ENCODE assay signal across 8 mouse cellular contexts in the genomic region with DNA sequence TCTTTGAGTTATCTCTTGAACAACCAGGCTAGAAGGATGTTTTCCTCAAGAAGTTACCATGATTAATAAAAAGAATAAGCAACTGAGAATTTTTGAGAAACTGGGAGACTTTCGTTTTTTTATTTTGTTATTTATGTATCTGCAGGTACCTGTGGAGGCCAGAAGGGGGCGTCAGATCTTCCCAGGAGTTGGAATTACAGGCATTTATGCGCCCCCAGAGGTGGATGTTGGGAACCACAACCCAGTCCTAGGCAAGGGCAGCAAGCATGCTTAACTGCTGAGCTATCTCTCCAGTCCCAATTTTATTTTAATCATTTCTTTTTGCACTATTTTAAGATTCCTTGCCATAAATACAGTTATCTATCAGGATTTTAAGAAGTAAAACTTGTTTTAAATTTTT.
DNase-seq lines count a peak whose midpoint lies in the region; ATAC-seq and TF ChIP-seq lines count a peak whose summit lies in the region.

No protein-coding gene starts in this region.

- TF ChIP-seq CTCF in heart, postnatal 0 days (IDR thresholded peaks at IDR 0.05; ENCODE audit: low read depth) = peak; percentile 60
- peak; percentile 81 for TF ChIP-seq CTCF in lung, postnatal 0 days (IDR thresholded peaks at IDR 0.05)

- DNase-seq in heart, postnatal 0 days (ENCODE audit: low spot score) = no peak
- no peak for DNase-seq in heart, postnatal 25 days (ENCODE audit: low spot score)
- peak; percentile 2 for DNase-seq in right cerebral cortex, adult 18-20 months
- DNase-seq in right cerebral cortex, postnatal 36 days (ENCODE audit: low spot score in 2 of 2) = no peak
- DNase-seq in embryo, embryonic 10.5 days (ENCODE audit: low spot score) = peak; percentile 70
- peak; percentile 42 for DNase-seq in lung, postnatal 0 days (ENCODE audit: low spot score)
- no peak for DNase-seq in adipocyte (ENCODE audit: low spot score)

- no peak overlapping the region for H3K9ac ChIP-seq in heart, postnatal 0 days (replicated peaks; ENCODE audit: low read depth, low read length)
- no peak overlapping the region for H3K9ac ChIP-seq in lung, postnatal 0 days (replicated peaks; ENCODE audit: low read depth)
- no peak overlapping the region for H3K9ac ChIP-seq in midbrain, embryonic 15.5 days

- H3K27ac ChIP-seq in heart, postnatal 0 days (ENCODE audit: low read depth) = no peak overlapping the region
- H3K27ac ChIP-seq in lung, postnatal 0 days (ENCODE audit: low read length) = no peak overlapping the region
- no peak overlapping the region for H3K27ac ChIP-seq in midbrain, embryonic 15.5 days

- ATAC-seq in heart, postnatal 0 days (ENCODE audit: insufficient read depth, low read depth) = no peak
- ATAC-seq in lung, postnatal 0 days = no peak
- ATAC-seq in midbrain, embryonic 15.5 days (replicated peaks) = no peak

- H3K4me3 ChIP-seq in heart, postnatal 0 days (ENCODE audit: low read depth, low read length) = no peak overlapping the region
- no peak overlapping the region for H3K4me3 ChIP-seq in lung, postnatal 0 days (ENCODE audit: low read depth, low read length)
- H3K4me3 ChIP-seq in midbrain, embryonic 15.5 days = no peak overlapping the region

- no peak for TF ChIP-seq EP300 in heart, postnatal 0 days (IDR thresholded peaks at IDR 0.05; ENCODE audit: low read depth)
- no peak for TF ChIP-seq EP300 in lung, postnatal 0 days (IDR thresholded peaks at IDR 0.05)

- H3K36me3 ChIP-seq in heart, postnatal 0 days (replicated peaks; ENCODE audit: control insufficient read depth, insufficient read depth, low read length) = no peaks in the 10 kb centered on the region
- H3K36me3 ChIP-seq in lung, postnatal 0 days (ENCODE audit: insufficient read depth, low read length) = no peaks in the 10 kb centered on the region
- H3K36me3 ChIP-seq in midbrain, embryonic 15.5 days (replicated peaks) = no peaks in the 10 kb centered on the region

- H3K4me1 ChIP-seq in heart, postnatal 0 days (ENCODE audit: control insufficient read depth, insufficient read depth) = no peaks in the 10 kb centered on the region
- no peaks in the 10 kb centered on the region for H3K4me1 ChIP-seq in lung, postnatal 0 days (ENCODE audit: insufficient read depth, low read depth, low read length)
- no peaks in the 10 kb centered on the region for H3K4me1 ChIP-seq in midbrain, embryonic 15.5 days

- 19% methylated on average over 3 of the region's 3 CpGs for WGBS in heart, postnatal 0 days
- WGBS in lung, postnatal 0 days = 20% methylated on average over 3 of the region's 3 CpGs
- WGBS in midbrain, embryonic 15.5 days = 25% methylated on average over 3 of the region's 3 CpGs

- no peaks in the 10 kb centered on the region for H3K27me3 ChIP-seq in heart, postnatal 0 days (ENCODE audit: control insufficient read depth, insufficient read depth, low read length)
- H3K27me3 ChIP-seq in lung, postnatal 0 days (replicated peaks; ENCODE audit: insufficient read depth, low read length) = no peaks in the 10 kb centered on the region
- H3K27me3 ChIP-seq in midbrain, embryonic 15.5 days (replicated peaks) = no peaks in the 10 kb centered on the region

- no peak overlapping the region for H3K4me2 ChIP-seq in heart, postnatal 0 days (ENCODE audit: low read depth, low read length)
- no peak overlapping the region for H3K4me2 ChIP-seq in lung, postnatal 0 days (replicated peaks; ENCODE audit: low read depth, low read length)
- H3K4me2 ChIP-seq in midbrain, embryonic 15.5 days = no peak overlapping the region

- H3K9me3 ChIP-seq in heart, postnatal 0 days (replicated peaks; ENCODE audit: control insufficient read depth, low read length) = no peaks in the 10 kb centered on the region
- no peaks in the 10 kb centered on the region for H3K9me3 ChIP-seq in lung, postnatal 0 days (ENCODE audit: low read length)
- H3K9me3 ChIP-seq in midbrain, embryonic 15.5 days = no peaks in the 10 kb centered on the region

- intact Hi-C loops in heart, postnatal 25 days (cut with DNase I) = loop anchor here (5.0 kb wide), 1 partner anchor 59 kb away; no protein-coding TSS in a partner anchor

Comparison
In these comparisons a context has a peak if more than half of its experiments do, and no peak if none do; other contexts are left out.
1. DNase-seq: peak in right cerebral cortex, adult 18-20 months (single experiment), embryo, embryonic 10.5 days (single experiment) and lung, postnatal 0 days (single experiment); none in heart, postnatal 0 days (single experiment), heart, postnatal 25 days (single experiment), right cerebral cortex, postnatal 36 days (0 of 2) and adipocyte (single experiment).